Mouse (Mus musculus) stomach, postnatal 0 days (tissue): ENCODE measurements at regions not wholly inside any gene's neighbourhood (a gene's known extent, or its start where the extent isn't known, plus 50 kb on each side); places are given as distances from the start of the nearest gene placed in this dataset.

Experiments used
- ATAC-seq: fragments of 200-750 bp; cut with Nextera tagmentation; 2 replicates; pipeline ENCODE4 v1.8.0; 2017; ENCODE audit not compliant: low FRiP score, low TSS enrichment
- DNase-seq: peaks from one replicate; pipeline ENCODE4 v3.0.0-alpha.2; 2016; ENCODE audit warnings: low spot score
- H3K27ac ChIP-seq: fragments of 300-500 bp; sonication (generic); replicated peaks from 2 replicates; pipeline ENCODE4 v1.5.1; 2014; ENCODE audit warnings: mild to moderate bottlenecking, control low read depth
- H3K27me3 ChIP-seq: fragments of 300-500 bp; sonication (generic); 2 replicates; pipeline ENCODE4 v1.6.1; 2014; ENCODE audit warnings: low read length; ENCODE audit not compliant: control insufficient read depth, insufficient read depth
- H3K36me3 ChIP-seq: fragments of 300-500 bp; sonication (generic); 2 replicates; pipeline ENCODE4 v1.6.1; 2014; ENCODE audit warnings: low read length, mixed read lengths; ENCODE audit not compliant: control insufficient read depth, insufficient read depth
- H3K4me1 ChIP-seq: fragments of 300-500 bp; sonication (generic); replicated peaks from 2 replicates; pipeline ENCODE4 v1.6.1; 2014; ENCODE audit warnings: antibody characterized with exemption; ENCODE audit not compliant: control insufficient read depth, insufficient read depth
- H3K4me2 ChIP-seq: fragments of 300-500 bp; sonication (generic); replicated peaks from 2 replicates; pipeline ENCODE4 v1.6.1; 2014; ENCODE audit warnings: low read depth, mild to moderate bottlenecking, control low read depth, moderate library complexity
- H3K4me3 ChIP-seq: fragments of 300-500 bp; sonication (generic); 2 replicates; pipeline ENCODE4 v1.5.1; 2014; ENCODE audit warnings: low read depth, low read length, control low read depth
- H3K9ac ChIP-seq: fragments of 300-500 bp; sonication (generic); 2 replicates; pipeline ENCODE4 v1.6.1; 2014; ENCODE audit warnings: mild to moderate bottlenecking, low read length, control low read depth, mixed read lengths
- H3K9me3 ChIP-seq: fragments of 300-500 bp; sonication (generic); 2 replicates; pipeline ENCODE4 v1.6.1; 2016; ENCODE audit warnings: low read length; ENCODE audit not compliant: control insufficient read depth
- CTCF ChIP-seq: IDR thresholded peaks from 2 replicates; pipeline ENCODE4 v1.5.1; 2016; ENCODE audit warnings: antibody characterized with exemption, low read depth, mild to moderate bottlenecking, moderate library complexity
- EP300 ChIP-seq: optimal IDR thresholded peaks from 2 replicates; pipeline ENCODE3; 2016; ENCODE audit warnings: antibody characterized with exemption
- whole genome bisulfite sequencing: fragments of 180-500 bp; shearing (Covaris S2); extraction: QIAGEN DNeasy Blood & Tissue Kit; methylation state at CpG from one replicate; pipeline ENCODE4 v1.1.7; 2014; 5-methylcytosine and 5-hydroxymethylcytosine counted together

- Histone ChIP-seq H3K9ac (no peak overlapping the region), H3K27me3 (no peaks in the 10 kb centered on the region), H3K4me1 (no peaks in the 10 kb centered on the region), H3K36me3 (no peaks in the 10 kb centered on the region), H3K4me3 (no peak overlapping the region), H3K27ac (no peak overlapping the region), H3K4me2 (no peak overlapping the region), H3K9me3 (no peaks in the 10 kb centered on the region)
- DNase-seq (no peak), ATAC-seq (no peak)
- WGBS, result 48% methylated on average over 1 of the region's 1 CpGs
- no peak for TF ChIP-seq CTCF
- TF ChIP-seq EP300, result no peak
These were observed 1874.5 kb upstream of the Lrrc6 start for GRCm38 (mm10) chr15:68375166-68375565.

- no peaks in the 10 kb centered on the region for H3K9me3 ChIP-seq
- no peak overlapping the region for H3K9ac ChIP-seq
- no peaks in the 10 kb centered on the region for H3K4me1 ChIP-seq
- TF ChIP-seq EP300, result no peak
- TF ChIP-seq CTCF, result no peak
- H3K27me3 ChIP-seq, result no peaks in the 10 kb centered on the region
- ATAC-seq (no peak), DNase-seq (no peak)
- H3K27ac ChIP-seq, result no peak overlapping the region
- H3K4me2 ChIP-seq, result no peak overlapping the region
- 74% methylated on average over 3 of the region's 3 CpGs for WGBS
- no peaks in the 10 kb centered on the region for H3K36me3 ChIP-seq
- H3K4me3 ChIP-seq, result no peak overlapping the region
These were observed 1866.1 kb upstream of the Lrrc6 start for GRCm38 (mm10) chr15:68366816-68367215.

DNA sequence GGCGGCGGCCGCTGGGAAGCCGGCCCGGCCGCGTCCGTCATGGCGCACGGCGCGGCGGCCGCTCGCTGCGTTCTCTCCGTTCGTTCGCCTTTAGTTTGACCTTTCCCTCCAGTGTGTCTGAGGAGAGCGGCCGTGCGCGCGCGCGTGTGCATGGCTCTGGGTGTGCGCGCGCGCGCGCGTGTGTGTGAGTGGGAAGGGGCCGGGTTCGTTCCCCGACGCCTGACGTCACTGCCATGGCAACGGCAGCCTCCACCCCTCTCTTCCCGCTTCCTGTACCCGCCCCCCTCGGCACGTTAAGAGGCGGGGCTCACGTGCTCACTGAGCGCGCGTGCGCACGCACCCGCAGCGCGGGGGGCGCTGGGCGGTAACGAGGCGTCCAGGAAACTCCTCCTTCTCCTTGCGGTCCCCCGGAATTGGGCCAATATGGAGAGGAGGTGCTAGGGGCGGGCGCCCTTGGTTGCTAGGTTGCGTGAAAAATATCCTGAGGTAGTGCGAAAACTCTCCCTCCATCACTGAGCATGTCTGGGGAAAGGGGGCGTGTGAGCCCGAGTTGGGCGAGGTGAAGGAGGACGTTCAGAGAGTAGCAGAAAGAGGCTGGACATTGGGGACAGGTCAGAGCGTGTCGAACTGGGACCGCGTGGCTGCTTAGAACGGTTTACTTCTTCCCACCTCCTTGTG lies 1862.5 kb upstream of the Lrrc6 start:
- Histone ChIP-seq H3K4me1 (no peaks in the 10 kb centered on the region), H3K27me3 (no peaks in the 10 kb centered on the region), H3K9ac (peak overlapping the region; percentile 91), H3K4me2 (peak overlapping the region; percentile 79), H3K27ac (peak overlapping the region; percentile 96), H3K36me3 (no peaks in the 10 kb centered on the region), H3K4me3 (peak overlapping the region; percentile 93), H3K9me3 (no peaks in the 10 kb centered on the region)
- peak; percentile 97 for ATAC-seq
- no peak for TF ChIP-seq EP300
- peak; percentile 35 for TF ChIP-seq CTCF
- WGBS, result under 1% methylated on average over 52 of the region's 72 CpGs
- DNase-seq, result peak; percentile 99

DNA sequence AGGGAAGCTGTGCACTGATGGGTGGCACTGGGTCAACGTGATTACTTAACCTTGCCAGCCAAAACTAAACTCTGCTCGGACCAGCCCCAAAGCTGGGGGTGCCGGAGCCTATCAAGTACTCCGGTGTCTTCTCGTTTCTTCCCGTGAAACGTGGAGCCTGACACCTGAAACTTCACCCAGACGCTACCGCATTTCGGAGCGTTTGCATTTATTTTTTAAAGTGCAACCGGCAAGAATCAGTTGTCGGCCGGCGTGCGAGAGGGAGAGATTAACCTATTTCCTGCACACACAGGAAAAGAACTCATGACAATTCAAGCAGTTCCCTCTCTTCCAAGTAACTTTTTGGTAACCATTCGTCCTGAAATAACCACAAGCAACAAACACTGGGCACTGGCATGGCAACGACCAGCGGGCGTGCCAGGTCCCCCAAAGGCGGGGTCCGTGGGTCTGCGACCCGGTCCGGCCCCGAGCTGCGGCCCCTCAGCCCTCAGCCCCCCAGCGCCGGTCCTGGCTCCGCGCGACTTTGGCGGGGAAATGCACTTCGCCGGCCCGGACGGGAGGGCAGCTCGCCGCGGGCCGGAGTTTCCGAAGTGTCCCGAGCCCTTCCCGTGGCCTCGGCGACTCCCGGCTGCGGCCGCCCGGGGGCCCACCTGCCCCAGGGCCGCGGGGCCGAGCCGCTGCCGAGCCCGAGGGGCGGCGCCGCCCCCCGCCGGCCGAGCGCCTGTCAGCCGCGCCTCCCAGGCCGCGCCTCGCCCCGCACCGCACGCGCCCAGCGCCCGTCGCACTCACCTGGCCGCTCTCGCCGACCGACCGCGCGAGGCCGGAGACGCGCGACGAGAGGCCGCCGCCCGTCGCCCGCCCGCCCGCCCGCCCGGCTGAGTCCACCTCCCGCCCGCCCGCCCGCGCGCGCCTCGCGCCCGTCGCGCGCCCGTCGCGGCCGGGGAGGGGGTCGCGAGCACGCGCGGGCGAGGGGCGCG lies 1861.7 kb upstream of the Lrrc6 start:
- ATAC-seq (peak; percentile 73), DNase-seq (peak; percentile 74)

GRCm38 (mm10) chr15:68360956-68361908 lies 1860.5 kb upstream of the Lrrc6 start:
- no peak for ATAC-seq

More for the DNA sequence above, 1861.7 kb upstream of the Lrrc6 start:
- H3K27ac ChIP-seq, result peak overlapping the region; percentile 96
- H3K9me3 ChIP-seq, result no peaks in the 10 kb centered on the region
- no peaks in the 10 kb centered on the region for H3K4me1 ChIP-seq
- no peak for TF ChIP-seq CTCF
- no peak for TF ChIP-seq EP300
- H3K36me3 ChIP-seq, result no peaks in the 10 kb centered on the region
- under 1% methylated on average over 51 of the region's 121 CpGs for WGBS
- peak overlapping the region; percentile 93 for H3K4me3 ChIP-seq
- H3K27me3 ChIP-seq, result no peaks in the 10 kb centered on the region
- peak overlapping the region; percentile 91 for H3K9ac ChIP-seq
- peak overlapping the region; percentile 79 for H3K4me2 ChIP-seq

More at GRCm38 (mm10) chr15:68360956-68361908, 1860.5 kb upstream of the Lrrc6 start:
- Histone ChIP-seq H3K36me3 (no peaks in the 10 kb centered on the region), H3K9ac (peak overlapping the region; percentile 91), H3K4me3 (peak overlapping the region; percentile 93), H3K27ac (no peak overlapping the region), H3K27me3 (no peaks in the 10 kb centered on the region), H3K9me3 (no peaks in the 10 kb centered on the region), H3K4me2 (peak overlapping the region; percentile 79), H3K4me1 (no peaks in the 10 kb centered on the region)
- WGBS, result 25% methylated on average over 6 of the region's 6 CpGs
- TF ChIP-seq CTCF, result no peak
- no peak for TF ChIP-seq EP300
- no peak for DNase-seq
